Mouse (Mus musculus) adrenal gland, postnatal 4 days (tissue): Measurements from ENCODE around the gene Cetn4. TPM values are rescaled to one million over a fixed set of nuclear protein-coding genes. Genes with fewer than 3 reads are reported as not detected.

ENCODE experiments used
- DNase-seq, 2 experiments: peaks; one replicate each; pipeline ENCODE4 v3.0.0; 2021 to 2022; ENCODE audit warnings: low spot score in 2 of 2, mixed read lengths in 2 of 2
- long read RNA-seq, 2 experiments: library from polyadenylated mRNA; stranded (forward); transcript quantifications; one replicate each; pipeline ENCODE4 v2.0.0; 2021
- total RNA-seq, 2 experiments: library from RNA; stranded (reverse); gene quantifications; 2 replicates each; pipeline ENCODE4 v1.2.3; 2021

Gene Cetn4
- 1 to 10 TPM; 4.4 to 5.3 TPM for total RNA-seq
- long read RNA-seq, experiment 1 = 0 reads
- long read RNA-seq, experiment 2, partial matches to known transcripts = 0 of 3 reads
- long read RNA-seq, experiment 2, other reads (novel, unspliced or antisense) = 0 of 3 reads

GRCm38 (mm10) chr3:37312370-37312941, at the start of gene Cetn4, which contains the start of gene Bbs12:
Cetn4 (minus strand) TSS chr3:37312708.
Bbs12 (plus strand) TSS chr3:37312554.
- peak; percentile 91 to 96 for DNase-seq

DNA sequence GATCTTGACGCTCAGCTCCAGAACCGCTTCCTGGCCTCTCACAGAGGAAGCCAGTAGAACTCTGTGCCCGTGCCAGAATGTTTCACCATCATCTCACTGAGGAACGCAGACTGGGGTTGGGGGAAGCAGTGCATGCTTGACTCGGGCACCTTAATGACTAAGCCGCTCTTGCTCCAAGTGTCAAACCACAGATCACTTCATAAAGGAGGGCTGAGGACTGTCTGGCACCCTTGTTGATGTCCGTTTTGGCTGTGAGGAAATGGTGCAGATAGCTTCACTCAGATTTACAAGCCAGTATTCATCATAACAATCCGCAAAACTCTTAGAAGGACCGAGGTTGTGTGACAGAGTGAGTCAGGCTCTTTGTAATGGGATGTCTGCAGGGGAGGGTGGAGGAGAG, 48.2 kb upstream of the Cetn4 start:
- no peak for DNase-seq

DNA sequence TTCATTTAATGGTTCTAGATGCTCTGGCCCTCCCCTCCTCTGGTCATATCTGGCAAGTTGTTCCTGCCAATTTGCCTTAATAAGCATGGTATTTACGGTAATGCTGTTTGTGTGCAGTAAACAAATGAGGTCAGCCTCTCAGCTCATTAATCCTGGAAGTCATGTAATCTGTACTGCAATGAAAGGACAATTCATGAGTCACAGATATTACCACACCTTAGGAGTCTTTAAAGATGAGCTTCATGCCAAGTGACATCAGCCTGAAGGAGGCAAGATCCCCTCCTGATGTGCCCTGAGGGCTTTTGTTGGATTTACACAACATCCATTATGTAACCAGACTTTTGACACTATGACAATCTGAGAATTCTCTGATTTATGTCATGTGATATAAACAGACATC, 42.2 kb upstream of the Cetn4 start:
- no peak for DNase-seq

DNA sequence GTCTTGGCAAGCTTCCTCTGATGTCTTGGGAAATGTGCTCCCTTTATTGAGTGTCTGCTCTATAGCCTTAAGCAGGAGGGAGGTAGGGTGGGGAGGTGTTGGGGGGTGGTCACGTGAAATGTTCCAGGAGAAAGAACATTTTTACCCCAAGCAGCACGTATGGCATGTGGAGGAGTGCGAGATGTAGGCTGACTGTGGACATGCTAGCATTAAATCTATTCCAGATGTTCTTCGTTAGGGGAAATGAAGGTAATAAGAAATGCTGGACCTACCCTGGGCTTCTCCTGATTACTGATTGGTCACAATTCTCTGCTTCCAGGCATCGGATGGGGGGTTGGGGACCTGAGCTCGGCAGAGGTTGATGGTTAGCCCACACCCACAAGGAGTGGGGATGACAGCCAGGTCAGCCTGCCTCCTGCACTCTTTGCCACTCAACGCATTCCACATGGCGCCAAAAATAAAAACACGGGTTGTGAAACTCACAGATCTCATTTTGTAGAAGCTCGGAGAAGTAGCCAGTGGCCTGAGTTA, 41.5 kb upstream of the Cetn4 start:
- DNase-seq = no peak

DNA sequence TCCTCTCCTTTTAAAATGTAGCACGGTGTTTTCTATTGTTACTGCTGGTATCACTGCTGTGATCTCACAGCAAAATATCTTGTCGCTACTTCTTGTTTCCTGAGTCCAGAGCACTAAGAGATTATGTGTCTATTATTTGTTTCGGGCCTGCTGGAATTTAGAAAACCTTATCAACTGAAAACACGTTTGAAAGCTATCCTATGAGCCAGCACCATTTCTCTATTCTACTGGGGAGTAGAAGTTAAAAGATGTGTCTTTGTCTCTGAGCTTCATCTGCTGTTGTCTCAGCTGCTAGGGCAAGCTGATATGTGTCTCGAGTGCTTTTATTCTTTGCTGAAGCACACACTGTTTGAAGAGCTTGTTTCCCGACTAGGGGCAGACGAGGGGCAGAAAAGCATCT, 37.9 kb upstream of the Cetn4 start:
- DNase-seq = no peak

DNA sequence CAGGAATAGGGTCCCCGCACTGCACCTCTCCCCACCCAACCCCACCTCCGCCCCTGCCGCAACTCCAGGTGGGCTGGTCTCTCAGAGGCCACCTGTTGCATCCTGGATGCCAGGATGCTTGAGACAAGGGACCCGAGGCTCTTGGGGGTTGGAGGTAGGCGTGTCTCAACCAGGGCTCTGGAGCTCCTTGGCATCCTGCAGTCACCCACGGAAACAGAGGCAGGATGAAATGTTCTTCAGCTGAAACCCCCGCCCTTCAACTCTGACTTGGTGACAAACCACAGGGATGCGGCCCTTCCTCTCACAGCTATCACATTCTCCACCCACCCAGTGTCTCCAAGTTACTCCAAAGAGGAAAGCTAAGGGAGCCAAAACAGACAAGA, 36.6 kb upstream of the Cetn4 start:
- DNase-seq = no peak

DNA sequence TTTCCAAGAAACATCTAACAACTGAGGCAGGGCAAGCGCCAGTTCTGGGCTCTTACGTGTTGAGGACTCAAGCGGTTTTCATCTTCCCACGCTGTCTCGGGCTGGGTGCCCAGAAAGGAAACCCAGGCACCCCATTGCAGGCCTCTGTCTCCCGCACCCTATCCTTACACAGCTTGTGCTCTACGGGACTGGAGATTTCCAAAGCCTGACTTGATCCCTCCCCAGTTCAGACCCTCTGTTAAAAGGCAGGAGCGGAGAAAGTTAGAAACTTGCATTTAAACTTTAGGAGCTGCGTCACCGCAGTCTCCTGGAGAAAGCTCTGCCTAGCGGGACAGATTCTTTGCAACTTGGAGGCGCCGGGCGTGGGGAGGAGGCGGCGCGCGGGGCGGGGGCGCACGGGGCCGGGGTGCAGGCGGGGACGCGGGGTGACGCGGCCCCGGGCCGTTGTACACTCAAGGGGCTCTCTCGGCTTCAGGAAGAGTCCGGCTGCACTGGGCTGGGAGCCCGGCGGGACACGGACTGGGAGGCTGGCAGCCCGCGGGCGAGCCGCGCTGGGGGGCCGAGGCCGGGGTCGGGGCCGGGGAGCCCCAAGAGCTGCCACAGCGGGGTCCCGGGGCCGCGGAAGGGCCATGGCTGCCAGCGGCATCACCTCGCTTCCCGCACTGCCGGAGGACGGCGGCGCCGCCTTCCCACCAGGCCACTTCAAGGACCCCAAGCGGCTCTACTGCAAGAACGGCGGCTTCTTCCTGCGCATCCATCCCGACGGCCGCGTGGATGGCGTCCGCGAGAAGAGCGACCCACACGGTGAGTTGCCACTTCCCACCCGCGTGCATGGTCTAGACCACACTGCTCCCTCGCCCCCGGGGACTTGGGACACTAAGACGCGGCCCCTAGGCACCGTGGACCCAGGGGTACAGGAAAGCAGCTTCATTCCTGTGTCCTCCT, 36.0 kb upstream of the Cetn4 start, which contains the start of gene Fgf2:
Gene Fgf2, plus strand, starts transcription at position 126 of the 945 bp plus-strand sequence.
- DNase-seq = no peak

GRCm38 (mm10) chr3:37347671-37348070, 35.2 kb upstream of the Cetn4 start:
- no peak for DNase-seq

DNA sequence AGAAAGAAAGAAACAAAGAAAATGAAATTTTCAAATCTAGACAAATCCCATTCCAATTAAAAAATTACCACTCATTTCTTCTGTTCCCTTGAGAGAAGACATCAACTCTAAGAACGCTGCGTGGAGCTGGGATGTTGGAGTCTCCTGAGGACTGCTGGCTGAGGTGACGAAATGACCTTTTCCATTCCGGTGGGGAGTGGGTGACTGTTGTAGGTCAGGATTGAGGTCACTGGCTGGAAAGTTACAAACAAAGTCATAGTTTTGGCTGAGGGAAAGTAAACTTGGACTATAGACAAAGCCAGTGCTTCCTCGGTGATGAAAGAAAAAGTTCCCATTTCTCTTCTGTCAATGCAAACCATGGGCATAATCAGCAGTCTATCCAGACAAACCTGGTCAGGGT, 30.3 kb upstream of the Cetn4 start:
- no peak for DNase-seq

DNA sequence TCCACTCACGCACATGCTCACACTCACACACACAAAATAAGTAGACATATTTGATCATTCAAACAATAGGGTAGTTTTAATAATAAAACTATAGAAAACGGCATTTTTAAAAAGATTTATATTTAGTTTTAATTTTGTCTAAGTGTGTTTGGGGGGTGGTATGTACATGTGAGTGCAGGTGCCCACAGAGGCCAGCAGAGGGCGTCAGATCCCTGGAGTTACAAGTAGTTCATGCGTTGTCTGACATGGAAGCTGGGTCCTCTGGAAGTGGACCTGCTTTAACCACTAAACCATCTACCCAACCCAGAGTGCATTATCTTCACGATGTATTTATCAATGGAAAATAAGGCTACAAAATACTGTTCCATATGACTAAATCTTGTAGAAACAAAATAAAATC, 28.6 kb upstream of the Cetn4 start:
- no peak for DNase-seq

- no peak for DNase-seq
Observed at GRCm38 (mm10) chr3:37334053-37334452, 21.5 kb upstream of the Cetn4 start.

DNA sequence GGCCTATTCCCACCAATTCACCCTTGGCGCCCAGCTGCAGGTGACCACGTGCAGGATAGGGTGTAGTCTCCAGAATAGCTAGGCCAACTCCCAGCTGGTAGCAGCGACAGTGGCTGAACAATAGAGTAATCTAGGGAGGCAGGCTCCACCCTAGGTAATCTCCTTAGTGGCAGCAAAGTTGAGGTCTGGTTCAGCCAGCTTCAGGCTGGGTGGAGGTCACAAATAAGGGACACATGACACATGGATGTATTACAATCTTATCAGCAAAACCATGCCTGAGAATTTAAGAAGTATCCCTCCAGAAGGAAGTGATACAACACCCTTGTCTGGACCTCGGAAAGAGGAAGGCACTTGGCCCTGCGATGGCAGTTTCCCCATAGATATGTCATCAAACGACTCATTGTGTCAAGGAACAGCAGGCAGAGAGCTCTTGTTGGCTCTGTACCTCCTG, 19.5 kb upstream of the Cetn4 start:
- DNase-seq = no peak

- DNase-seq = no peak
Observed at GRCm38 (mm10) chr3:37329963-37330362, 17.5 kb upstream of the Cetn4 start.

DNA sequence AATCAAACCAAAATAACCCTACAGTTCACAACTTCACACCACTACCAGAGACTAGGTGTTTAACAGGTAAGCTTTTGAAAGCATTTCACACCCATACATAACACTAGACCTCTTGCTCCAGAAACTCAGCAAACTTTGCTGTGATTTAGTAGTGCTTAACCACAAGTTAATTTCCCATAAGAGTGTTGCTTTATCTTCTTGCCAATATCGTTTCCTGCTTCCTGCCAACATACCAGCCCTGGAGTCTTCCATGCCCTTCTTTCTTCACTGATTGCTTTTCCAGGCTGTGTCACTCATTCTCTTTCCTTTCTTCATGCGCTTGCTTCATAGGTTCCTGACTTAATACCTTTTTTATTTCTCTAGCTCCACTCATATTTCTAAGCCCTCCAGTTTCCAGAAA, 16.0 kb upstream of the Cetn4 start:
- no peak for DNase-seq

DNA sequence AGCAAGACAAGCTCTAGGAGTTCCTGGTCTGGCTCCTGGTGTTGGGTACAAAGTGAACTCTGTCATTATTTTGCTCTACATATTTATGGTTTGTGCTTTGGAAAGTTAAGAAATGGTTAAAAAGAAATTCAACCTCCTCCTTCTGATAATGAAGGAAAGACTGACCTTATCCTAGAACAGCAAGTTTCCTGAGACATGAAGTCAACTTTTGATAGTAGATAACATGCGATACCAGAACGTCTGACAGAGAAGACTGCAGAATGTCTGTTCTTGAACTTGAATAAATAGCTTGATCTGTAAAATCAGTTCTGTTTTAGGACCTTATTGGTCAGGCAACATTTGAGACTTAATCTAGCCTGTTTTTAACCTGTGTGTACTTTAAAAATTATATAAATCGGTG, 14.1 kb upstream of the Cetn4 start:
- no peak for DNase-seq

DNA sequence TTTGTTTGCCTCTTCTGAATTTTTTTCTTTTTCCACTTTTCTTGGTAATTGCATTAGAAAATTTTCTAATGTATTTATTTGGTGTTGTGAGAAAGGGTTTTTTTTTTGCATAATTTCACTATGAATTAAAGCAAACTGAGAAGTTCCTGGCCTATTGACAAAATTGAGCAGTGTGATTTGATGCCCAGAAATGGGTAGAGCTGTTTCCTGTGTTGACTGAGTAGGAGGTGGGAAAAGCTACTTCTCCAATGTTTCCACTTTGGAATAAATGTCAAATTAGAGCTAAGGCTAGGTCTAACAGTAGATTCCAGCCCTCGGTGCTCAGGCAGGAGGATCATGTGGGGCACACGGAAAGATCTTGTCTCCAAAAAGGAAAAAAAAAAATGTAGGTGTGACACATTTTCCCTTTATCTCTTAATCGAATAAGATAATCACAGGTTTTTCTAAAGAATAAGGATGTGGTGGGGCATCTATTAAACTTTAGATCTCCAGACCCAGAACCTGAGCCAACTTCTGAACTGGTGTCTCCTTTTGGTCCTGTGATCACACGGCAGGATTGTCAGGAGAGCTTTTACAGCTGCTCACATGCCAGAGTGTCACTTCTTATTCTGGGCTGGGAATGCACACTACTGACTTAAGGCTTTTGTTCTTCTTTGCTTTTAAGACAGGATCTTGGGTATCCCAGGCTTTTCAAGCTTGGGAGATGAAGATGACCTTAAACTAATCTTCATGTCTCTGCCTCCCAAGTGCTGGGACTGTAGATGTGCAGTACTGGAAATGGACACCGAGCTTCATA, 13.0 kb upstream of the Cetn4 start:
- DNase-seq = no peak

- DNase-seq = no peak
Observed at GRCm38 (mm10) chr3:37324310-37324709, 11.8 kb upstream of the Cetn4 start.

GRCm38 (mm10) chr3:37316233-37316632, 3.7 kb upstream of the Cetn4 start:
- no peak for DNase-seq

GRCm38 (mm10) chr3:37313371-37313770, 863 bp upstream of the Cetn4 start:
- no peak for DNase-seq

- no peak for DNase-seq
Observed at GRCm38 (mm10) chr3:37311897-37312369, 575 bp downstream of the Cetn4 start.
